Mouse (Mus musculus) Muller cell, postnatal 12 days (primary cell): ENCODE measurements around the gene Tctn3.

Source experiments
- DNase-seq: peaks from one replicate; pipeline ENCODE4 v3.0.0-alpha.2; 2015; ENCODE audit errors: inconsistent ontology term

Tctn3 gene

DNA sequence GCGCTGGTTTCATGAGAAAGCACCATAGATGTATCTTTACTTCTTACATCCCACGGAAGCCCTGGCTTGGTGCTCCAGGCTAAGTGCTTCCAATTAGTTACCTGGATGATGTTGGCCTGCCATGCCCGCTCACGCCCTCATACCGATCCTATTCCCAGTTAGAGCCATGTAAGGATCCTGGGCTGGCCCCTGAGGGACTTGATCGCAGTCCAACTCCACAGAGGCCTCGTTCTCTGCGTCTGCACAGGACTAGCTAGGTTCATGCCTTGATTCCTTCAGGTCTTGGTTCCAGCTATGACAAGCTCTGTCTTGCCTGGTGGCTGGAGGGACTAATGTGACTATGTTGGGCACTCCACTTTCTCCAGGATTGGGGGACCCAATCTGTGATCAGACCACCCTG, 56.9 kb downstream of the Tctn3 start:
- no peak for DNase-seq

DNA sequence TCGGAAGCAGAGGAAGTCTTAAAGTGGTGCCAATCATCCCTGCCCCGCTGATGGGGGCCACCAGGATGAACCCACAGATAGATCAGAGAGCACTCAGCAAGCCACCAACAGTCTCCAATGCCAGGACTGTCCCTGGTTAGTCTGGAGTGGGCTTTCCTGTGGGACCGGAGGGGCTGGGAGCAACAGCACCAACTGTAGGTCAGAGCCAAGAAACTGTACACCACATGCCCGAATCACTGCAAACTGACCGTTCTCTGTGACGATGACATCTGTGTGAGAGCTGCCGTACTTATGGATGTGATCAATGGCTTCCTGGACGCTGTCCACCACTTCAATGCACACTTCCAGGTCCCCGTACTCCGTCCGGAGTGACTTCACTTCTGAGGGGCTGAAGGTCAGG, 57.7 kb downstream of the Tctn3 start:
- DNase-seq: no peak

DNA sequence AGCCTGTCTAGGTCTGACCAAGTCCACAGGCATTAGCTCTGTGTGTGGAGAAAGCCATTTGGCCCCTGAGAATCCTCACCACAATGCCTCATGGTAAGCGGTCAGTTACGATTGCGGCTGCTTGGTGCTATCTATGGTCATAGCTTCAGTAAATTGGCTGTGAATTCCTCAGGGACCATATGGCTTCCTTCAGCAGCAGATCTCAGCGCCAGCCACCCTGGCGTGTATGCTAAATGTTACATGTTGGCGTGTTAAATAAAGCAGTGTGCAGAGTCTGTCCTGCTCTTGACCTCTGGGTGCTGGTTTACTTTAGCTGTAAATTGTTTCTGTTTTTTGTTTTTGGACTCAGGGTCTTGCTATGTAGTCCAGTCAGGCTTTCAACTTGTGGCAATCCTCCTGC, 58.2 kb downstream of the Tctn3 start:
- no peak for DNase-seq

DNA sequence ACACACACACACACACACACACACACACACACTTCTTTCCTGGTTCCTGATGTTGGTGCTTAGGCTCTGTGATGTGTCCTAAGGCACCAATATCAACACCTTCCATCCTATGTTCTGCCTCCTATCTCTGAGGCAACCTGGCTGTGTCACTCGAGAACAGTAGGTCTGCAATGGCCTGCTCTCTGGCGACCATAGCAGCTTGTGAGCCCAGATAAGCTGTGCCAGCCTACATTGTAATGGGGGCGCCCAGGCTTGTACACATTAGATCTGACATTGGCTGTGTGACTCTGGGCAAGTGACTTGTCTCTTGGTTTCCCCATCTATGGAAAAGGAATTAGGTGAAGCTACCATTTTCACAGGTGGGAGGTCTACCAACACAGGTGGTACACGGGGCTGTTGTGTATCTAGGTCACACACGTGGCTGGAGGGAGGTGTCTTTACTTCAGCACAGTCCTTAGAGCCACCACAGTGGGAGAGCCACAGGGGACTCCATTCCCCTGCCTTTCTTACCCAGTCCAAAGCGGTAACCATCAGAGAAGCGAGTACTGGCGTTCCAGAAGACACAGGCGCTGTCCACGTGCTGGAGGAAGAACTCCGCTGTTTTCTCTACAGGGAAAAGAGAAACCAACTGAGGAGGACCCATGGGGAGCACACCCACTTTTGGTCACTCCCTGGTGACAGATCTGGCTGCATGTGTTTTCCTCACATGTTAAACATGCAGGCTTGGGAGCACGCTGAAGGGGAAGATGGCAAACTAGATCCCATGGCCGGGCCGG, 58.8 kb downstream of the Tctn3 start:
- DNase-seq: no peak

DNA sequence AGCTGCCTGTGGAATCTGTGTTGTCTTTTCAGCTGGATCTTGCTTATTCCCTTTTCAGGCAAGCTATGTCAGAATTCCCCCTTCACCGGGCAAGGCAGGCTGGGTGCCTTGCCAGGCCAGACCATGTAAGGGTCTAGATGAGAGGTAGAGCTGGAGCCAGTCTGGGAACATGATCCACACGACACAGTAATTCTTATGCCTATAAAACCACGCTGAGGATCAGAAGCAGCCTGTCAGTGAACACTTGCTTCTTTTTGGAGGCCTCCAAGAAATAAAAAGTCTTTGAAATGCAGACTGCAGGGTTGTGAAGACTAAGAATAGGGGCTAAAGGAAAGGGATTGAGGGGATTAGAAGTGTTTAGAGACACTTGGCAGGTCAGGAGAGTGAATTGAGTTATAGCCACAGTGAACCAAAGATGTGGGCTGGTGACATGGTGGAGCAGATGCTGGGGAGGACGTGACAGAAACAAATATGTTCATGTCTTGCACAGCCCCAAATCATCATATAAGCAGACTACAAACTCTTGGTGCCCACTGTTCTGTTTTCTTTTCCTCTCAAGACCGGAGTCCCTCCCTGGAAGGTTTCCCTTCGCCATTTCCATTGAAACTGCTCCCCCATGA, 62.4 kb downstream of the Tctn3 start:
- no peak for DNase-seq

DNA sequence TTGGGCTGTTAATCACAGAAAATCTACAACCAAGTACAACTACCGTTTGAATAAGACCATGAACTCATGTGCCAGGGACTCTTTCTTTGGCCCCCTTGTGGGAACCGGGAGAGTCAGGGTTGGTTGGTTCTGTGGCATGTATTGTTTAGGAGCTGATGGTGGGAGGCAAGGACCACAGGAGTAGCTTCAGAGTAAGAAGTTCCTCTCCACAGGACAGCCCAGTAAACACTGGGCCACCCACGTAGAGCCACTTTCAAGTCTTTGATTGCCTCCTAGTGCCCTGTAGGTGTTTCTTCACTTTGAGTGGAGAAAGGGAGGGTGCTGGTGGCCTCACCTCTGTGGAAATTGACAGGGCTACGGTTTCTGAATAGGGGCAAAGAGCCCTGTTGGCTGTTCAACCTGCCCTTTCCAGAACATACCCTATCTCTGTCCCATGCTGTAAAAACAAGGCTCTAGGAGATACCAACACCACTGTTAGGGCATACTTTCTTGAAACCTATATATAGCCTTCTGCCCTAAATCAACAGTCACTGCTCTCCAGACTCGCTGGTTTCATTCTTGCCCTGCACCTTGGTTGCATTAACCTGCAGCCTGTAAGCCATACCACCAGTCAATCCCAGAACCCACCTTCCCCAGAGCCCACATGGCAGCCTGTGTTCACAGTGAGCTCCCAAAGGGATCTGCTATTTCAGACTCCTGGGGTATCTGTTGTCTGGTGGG, 63.1 kb downstream of the Tctn3 start:
- DNase-seq: peak; percentile 54

DNA sequence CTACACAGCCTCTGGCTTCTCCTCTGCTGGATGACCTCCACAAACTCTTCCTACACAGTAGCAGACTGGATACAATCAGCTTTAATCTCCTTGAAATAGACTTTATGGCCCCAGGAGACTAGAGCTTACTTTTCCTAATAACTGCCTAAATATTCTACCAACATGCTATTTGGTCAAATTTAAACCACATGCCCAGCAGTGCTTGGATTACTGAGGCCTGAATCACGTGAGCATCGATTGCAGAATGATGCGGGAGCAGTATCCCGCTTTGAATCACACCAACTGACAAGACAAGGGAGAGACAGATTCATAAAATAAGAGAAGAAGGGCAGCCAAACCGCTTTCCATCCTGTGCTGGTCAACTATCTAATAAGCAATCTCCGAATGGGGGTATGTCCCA, 63.6 kb downstream of the Tctn3 start:
- DNase-seq: no peak
